Mouse (Mus musculus) kidney, embryonic 16.5 days (tissue): ENCODE measurements around the gene Tnks2. TPM values are rescaled to one million over a fixed set of nuclear protein-coding genes. Genes with fewer than 3 reads are reported as not detected.

Experiments used
- ATAC-seq: fragments of 200-750 bp; cut with Nextera tagmentation; 2 replicates; pipeline ENCODE4 v1.8.0; 2017; ENCODE audit warnings: moderate TSS enrichment; ENCODE audit not compliant: low FRiP score, low TSS enrichment
- H3K27ac ChIP-seq: fragments of 300-500 bp; sonication (generic); 2 replicates; pipeline ENCODE4 v1.5.1; 2014; ENCODE audit warnings: low read length
- H3K27me3 ChIP-seq: fragments of 300-500 bp; sonication (generic); 2 replicates; pipeline ENCODE4 v1.6.1; 2014; ENCODE audit warnings: low read length, control low read depth, mixed read lengths; ENCODE audit not compliant: insufficient read depth
- H3K36me3 ChIP-seq: fragments of 300-500 bp; sonication (generic); 2 replicates; pipeline ENCODE4 v1.6.1; 2014; ENCODE audit warnings: low read length, control low read depth, mixed read lengths; ENCODE audit not compliant: insufficient read depth
- H3K4me1 ChIP-seq: fragments of 300-500 bp; sonication (generic); 2 replicates; pipeline ENCODE4 v1.6.1; 2014; ENCODE audit warnings: low read length, control low read depth, mixed read lengths; ENCODE audit not compliant: insufficient read depth
- H3K4me2 ChIP-seq: fragments of 300-500 bp; sonication (generic); replicated peaks from 2 replicates; pipeline ENCODE4 v1.6.1; 2014; ENCODE audit warnings: low read depth, low read length
- H3K4me3 ChIP-seq: fragments of 300-500 bp; sonication (generic); 2 replicates; pipeline ENCODE4 v1.5.1; 2014; ENCODE audit warnings: mild to moderate bottlenecking, low read length
- H3K9ac ChIP-seq: fragments of 300-500 bp; sonication (generic); replicated peaks from 2 replicates; pipeline ENCODE4 v1.6.1; 2014; ENCODE audit warnings: low read length
- H3K9me3 ChIP-seq: fragments of 300-500 bp; sonication (generic); 2 replicates; pipeline ENCODE4 v1.6.1; 2016; ENCODE audit warnings: low read length, control low read depth
- WGBS: fragments of 180-500 bp; shearing (Covaris S2); extraction: QIAGEN DNeasy Blood & Tissue Kit; methylation state at CpG from one replicate; pipeline ENCODE4 v1.1.7; 2014; 5-methylcytosine and 5-hydroxymethylcytosine counted together
- polyA plus RNA-seq: library from polyadenylated mRNA; unstranded; fragments of >200 nt; fragmentation: Nextera tagmentation; extraction: Ambion mirVana; gene quantifications from 2 replicates; pipeline ENCODE4 v1.2.1, GENCODE M21; 2015

The Tnks2 gene
- polyA plus RNA-seq, 1 experiment from 2014 or later, result 41.9 TPM

- Histone ChIP-seq H3K27ac (no peak overlapping the region), H3K36me3 (peaks cover 76% of the 10 kb centered on the region), H3K4me1 (no peaks in the 10 kb centered on the region), H3K27me3 (no peaks in the 10 kb centered on the region), H3K4me3 (no peak overlapping the region), H3K9me3 (no peaks in the 10 kb centered on the region), H3K4me2 (no peak overlapping the region), H3K9ac (no peak overlapping the region)
- WGBS, result 78% methylated on average over 6 of the region's 6 CpGs
- no peak for ATAC-seq
These were observed 49.1 kb downstream of the Tnks2 start for GRCm38 (mm10) chr19:36883119-36883518.

- peaks cover 76% of the 10 kb centered on the region for H3K36me3 ChIP-seq
- no peak overlapping the region for H3K27ac ChIP-seq
- no peaks in the 10 kb centered on the region for H3K27me3 ChIP-seq
- WGBS, result 87% methylated on average over 2 of the region's 2 CpGs
- H3K4me2 ChIP-seq, result no peak overlapping the region
- no peaks in the 10 kb centered on the region for H3K4me1 ChIP-seq
- no peak overlapping the region for H3K4me3 ChIP-seq
- H3K9ac ChIP-seq, result no peak overlapping the region
- H3K9me3 ChIP-seq, result no peaks in the 10 kb centered on the region
- ATAC-seq, result no peak
These were observed 52.3 kb downstream of the Tnks2 start for GRCm38 (mm10) chr19:36886316-36886715.

GRCm38 (mm10) chr19:36887706-36888105 lies 53.7 kb downstream of the Tnks2 start:
- no peak overlapping the region for H3K27ac ChIP-seq
- H3K4me2 ChIP-seq, result no peak overlapping the region
- no peak for ATAC-seq
- no peak overlapping the region for H3K4me3 ChIP-seq
- H3K36me3 ChIP-seq, result peaks cover 69% of the 10 kb centered on the region
- no peaks in the 10 kb centered on the region for H3K9me3 ChIP-seq
- WGBS, result 65% methylated on average over 3 of the region's 3 CpGs
- H3K27me3 ChIP-seq, result no peaks in the 10 kb centered on the region
- no peak overlapping the region for H3K9ac ChIP-seq
- no peaks in the 10 kb centered on the region for H3K4me1 ChIP-seq

- Histone ChIP-seq H3K4me2 (no peak overlapping the region), H3K9me3 (no peaks in the 10 kb centered on the region), H3K36me3 (peaks cover 50% of the 10 kb centered on the region), H3K4me3 (no peak overlapping the region), H3K9ac (no peak overlapping the region), H3K4me1 (no peaks in the 10 kb centered on the region; the same call in 1 of the 2 replicates), H3K27ac (no peak overlapping the region), H3K27me3 (no peaks in the 10 kb centered on the region)
- ATAC-seq, result no peak
- 92% methylated on average over 3 of the region's 3 CpGs for WGBS
These were observed 57.7 kb downstream of the Tnks2 start for GRCm38 (mm10) chr19:36891746-36892145.

- Histone ChIP-seq H3K4me3 (no peak overlapping the region), H3K36me3 (peaks cover 14% of the 10 kb centered on the region), H3K4me2 (no peak overlapping the region), H3K27ac (no peak overlapping the region), H3K27me3 (no peaks in the 10 kb centered on the region), H3K4me1 (no peaks in the 10 kb centered on the region; the same call in 1 of the 2 replicates), H3K9ac (no peak overlapping the region), H3K9me3 (no peaks in the 10 kb centered on the region)
- 19% methylated on average over 10 of the region's 10 CpGs for WGBS
- peak; percentile 44; the same call in 1 of the 2 replicates for ATAC-seq
These were observed 62.9 kb downstream of the Tnks2 start for GRCm38 (mm10) chr19:36896791-36897569.

- Histone ChIP-seq H3K4me1 (no peaks in the 10 kb centered on the region; the same call in 1 of the 2 replicates), H3K9ac (no peak overlapping the region), H3K27ac (no peak overlapping the region), H3K9me3 (no peaks in the 10 kb centered on the region), H3K36me3 (peaks cover 14% of the 10 kb centered on the region), H3K4me2 (no peak overlapping the region), H3K4me3 (no peak overlapping the region), H3K27me3 (no peaks in the 10 kb centered on the region)
- no peak for ATAC-seq
- 50% methylated on average over 9 of the region's 9 CpGs for WGBS
These were observed 63.7 kb downstream of the Tnks2 start for GRCm38 (mm10) chr19:36897778-36898177.

- Histone ChIP-seq H3K27me3 (no peaks in the 10 kb centered on the region), H3K4me1 (no peaks in the 10 kb centered on the region), H3K9me3 (no peaks in the 10 kb centered on the region), H3K27ac (no peak overlapping the region), H3K36me3 (no peaks in the 10 kb centered on the region), H3K9ac (no peak overlapping the region), H3K4me2 (peak overlapping the region; percentile 92), H3K4me3 (no peak overlapping the region)
- ATAC-seq, result no peak
- WGBS, result 41% methylated on average over 7 of the region's 7 CpGs
These were observed 69.3 kb downstream of the Tnks2 start for GRCm38 (mm10) chr19:36903377-36903776.

GRCm38 (mm10) chr19:36904211-36905007 lies 70.4 kb downstream of the Tnks2 start:
- no peaks in the 10 kb centered on the region for H3K27me3 ChIP-seq
- 2% methylated on average over 41 of the region's 41 CpGs for WGBS
- no peaks in the 10 kb centered on the region for H3K9me3 ChIP-seq
- peak overlapping the region; percentile 92 for H3K4me2 ChIP-seq
- peak overlapping the region; percentile 20; the same call in 1 of the 2 replicates for H3K27ac ChIP-seq
- H3K4me1 ChIP-seq, result no peaks in the 10 kb centered on the region
- H3K4me3 ChIP-seq, result peak overlapping the region; percentile 66
- H3K36me3 ChIP-seq, result no peaks in the 10 kb centered on the region
- H3K9ac ChIP-seq, result peak overlapping the region; percentile 79
- peak; percentile 83 for ATAC-seq

- WGBS, result 65% methylated on average over 3 of the region's 3 CpGs
- Histone ChIP-seq H3K9me3 (no peaks in the 10 kb centered on the region), H3K9ac (no peak overlapping the region), H3K27me3 (no peaks in the 10 kb centered on the region), H3K36me3 (no peaks in the 10 kb centered on the region), H3K4me3 (no peak overlapping the region), H3K4me1 (no peaks in the 10 kb centered on the region), H3K4me2 (no peak overlapping the region), H3K27ac (no peak overlapping the region)
- no peak for ATAC-seq
These were observed 75.1 kb downstream of the Tnks2 start for GRCm38 (mm10) chr19:36909150-36909549.
